Mouse (Mus musculus) kidney, embryonic 15.5 days (tissue): ENCODE measurements around the gene Car4. TPM values are rescaled to one million over a fixed set of nuclear protein-coding genes. Genes with fewer than 3 reads are reported as not detected.
A peak's percentile ranks its signal among the peaks of the same experiment; 100 is the strongest.

ENCODE experiments used
- ATAC-seq: fragments of 200-750 bp; cut with Nextera tagmentation; replicated peaks from 2 replicates; pipeline ENCODE4 v1.8.0; 2017; ENCODE audit warnings: moderate TSS enrichment; ENCODE audit not compliant: low FRiP score
- H3K27ac ChIP-seq: fragments of 300-500 bp; sonication (generic); 2 replicates; pipeline ENCODE4 v1.5.1; 2015; ENCODE audit warnings: mild to moderate bottlenecking, inconsistent platforms
- H3K27me3 ChIP-seq: fragments of 300-500 bp; sonication (generic); 2 replicates; pipeline ENCODE4 v1.6.1; 2015; ENCODE audit warnings: inconsistent platforms
- H3K36me3 ChIP-seq: fragments of 300-500 bp; sonication (generic); 2 replicates; pipeline ENCODE4 v1.6.1; 2015; ENCODE audit warnings: inconsistent platforms
- H3K4me1 ChIP-seq: fragments of 300-500 bp; sonication (generic); 2 replicates; pipeline ENCODE4 v1.6.1; 2015; ENCODE audit warnings: inconsistent platforms
- H3K4me2 ChIP-seq: fragments of 300-500 bp; sonication (generic); 2 replicates; pipeline ENCODE4 v1.6.1; 2015; ENCODE audit warnings: moderate library complexity, mild to moderate bottlenecking, inconsistent platforms
- H3K4me3 ChIP-seq: fragments of 300-500 bp; sonication (generic); replicated peaks from 2 replicates; pipeline ENCODE4 v1.5.1; 2015; ENCODE audit warnings: mild to moderate bottlenecking, inconsistent platforms
- H3K9ac ChIP-seq: fragments of 300-500 bp; sonication (generic); 2 replicates; pipeline ENCODE4 v1.6.1; 2015; ENCODE audit warnings: mild to moderate bottlenecking, inconsistent platforms
- H3K9me3 ChIP-seq: fragments of 300-500 bp; sonication (generic); replicated peaks from 2 replicates; pipeline ENCODE4 v1.6.1; 2016; ENCODE audit warnings: inconsistent platforms
- WGBS: fragments of 180-500 bp; shearing (Covaris S2); methylation state at CpG from one replicate; pipeline ENCODE4 v1.1.7; 2015; ENCODE audit warnings: mixed read lengths; 5-methylcytosine and 5-hydroxymethylcytosine counted together
- polyA plus RNA-seq: library from polyadenylated mRNA; unstranded; fragments of >200 nt; fragmentation: Nextera tagmentation; extraction: Ambion mirVana; gene quantifications from 2 replicates; pipeline ENCODE4 v1.2.1, GENCODE M21; 2015

The Car4 gene
- polyA plus RNA-seq, result 66.2 and 71.2 TPM in 2 replicates

GRCm38 (mm10) chr11:84957591-84958270 is at the start of gene Car4:
TSS of gene Car4 (plus strand) at chr11:84957786.
- H3K9ac ChIP-seq, result 0 out of 2 replicates have a peak within 1 kb of the TSS, but pooled peaks have one; percentile 21
- WGBS, result 1% methylated on average over 49 of the region's 49 CpGs
- no peaks in the 10 kb centered on the region for H3K9me3 ChIP-seq
- peak within 1 kb of the TSS; percentile 59 for H3K4me2 ChIP-seq
- peaks cover 39% of the 10 kb centered on the region for H3K27me3 ChIP-seq
- ATAC-seq, result peak; percentile 41; the same call in 1 of the 2 replicates
- peak within 1 kb of the TSS; percentile 66 for H3K27ac ChIP-seq
- H3K36me3 ChIP-seq, result no peaks in the 10 kb centered on the region
- H3K4me1 ChIP-seq, result peaks cover 44% of the 10 kb centered on the region
- H3K4me3 ChIP-seq, result peak within 1 kb of the TSS; percentile 40

DNA sequence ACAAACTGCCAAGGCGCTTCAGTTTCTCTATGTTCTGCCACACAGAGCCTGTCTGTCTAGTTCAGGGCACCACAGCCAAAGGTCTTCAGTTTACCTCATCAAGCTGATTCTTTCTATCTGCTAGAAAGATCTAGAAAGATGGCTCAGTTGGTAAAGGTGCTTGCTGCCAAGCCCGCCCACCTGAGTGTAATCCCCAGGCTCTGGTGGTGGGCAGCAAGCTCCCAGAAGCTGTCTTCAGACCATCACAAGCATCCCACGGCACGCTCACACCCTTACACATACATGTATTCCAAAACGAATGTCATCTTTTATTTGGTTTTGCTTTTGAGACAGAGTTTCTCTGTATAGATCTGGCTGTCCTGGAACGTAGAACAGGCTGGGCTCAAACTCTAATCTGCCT is 49.1 kb upstream of the Car4 start:
- Histone ChIP-seq H3K4me3 (no peak overlapping the region), H3K9me3 (no peaks in the 10 kb centered on the region), H3K36me3 (peaks cover 98% of the 10 kb centered on the region), H3K9ac (no peak overlapping the region), H3K27me3 (no peaks in the 10 kb centered on the region), H3K27ac (no peak overlapping the region), H3K4me1 (no peaks in the 10 kb centered on the region), H3K4me2 (no peak overlapping the region)
- no peak for ATAC-seq
- 92% methylated on average over 6 of the region's 6 CpGs for WGBS

DNA sequence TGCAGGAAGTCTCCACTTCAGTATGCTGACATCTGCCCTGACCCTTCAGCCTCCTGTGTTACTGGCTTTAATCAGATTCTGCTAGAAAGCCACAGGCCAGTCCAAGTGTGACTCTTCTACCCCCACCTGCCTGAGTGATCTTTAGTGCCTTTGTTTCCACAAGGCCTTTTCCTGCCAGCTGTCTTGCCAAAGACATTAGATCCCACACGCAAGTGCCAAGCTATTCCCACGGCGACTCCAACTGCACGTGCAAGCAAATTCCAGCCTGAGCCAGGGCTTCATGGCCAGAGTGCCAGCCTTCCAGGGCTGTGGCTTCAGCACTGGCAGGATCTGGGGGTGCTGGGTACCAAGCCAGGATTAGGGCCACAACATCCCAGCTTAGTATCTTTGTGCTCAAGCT is 47.2 kb upstream of the Car4 start:
- WGBS, result 74% methylated on average over 4 of the region's 4 CpGs
- Histone ChIP-seq H3K36me3 (peaks cover 86% of the 10 kb centered on the region), H3K4me3 (no peak overlapping the region), H3K4me1 (peaks cover 7% of the 10 kb centered on the region), H3K27me3 (no peaks in the 10 kb centered on the region), H3K9me3 (no peaks in the 10 kb centered on the region), H3K27ac (no peak overlapping the region), H3K4me2 (no peak overlapping the region), H3K9ac (no peak overlapping the region)
- ATAC-seq, result no peak

- Histone ChIP-seq H3K4me2 (no peak overlapping the region), H3K4me1 (peaks cover 12% of the 10 kb centered on the region), H3K9ac (no peak overlapping the region), H3K9me3 (no peaks in the 10 kb centered on the region), H3K27me3 (no peaks in the 10 kb centered on the region), H3K4me3 (peak overlapping the region; percentile 74; the same call in 1 of the 2 replicates), H3K36me3 (peaks cover 43% of the 10 kb centered on the region), H3K27ac (no peak overlapping the region)
- 89% methylated on average over 5 of the region's 5 CpGs for WGBS
- ATAC-seq, result no peak
These were observed 42.9 kb upstream of the Car4 start for GRCm38 (mm10) chr11:84914673-84915072.

- Histone ChIP-seq H3K27me3 (no peaks in the 10 kb centered on the region), H3K9me3 (no peaks in the 10 kb centered on the region), H3K4me3 (peak within 1 kb of the TSS; percentile 74), H3K27ac (no peak within 1 kb of the TSS), H3K4me2 (peak within 1 kb of the TSS; percentile 65), H3K36me3 (peaks cover 29% of the 10 kb centered on the region), H3K4me1 (peaks cover 12% of the 10 kb centered on the region), H3K9ac (peak within 1 kb of the TSS; percentile 76)
- ATAC-seq, result peak; percentile 86
- WGBS, result 4% methylated on average over 34 of the region's 34 CpGs
These were observed 41.4 kb upstream of the Car4 start, which contains the start of gene Znhit3 for GRCm38 (mm10) chr11:84916053-84916702. TSS of gene Znhit3 (minus strand) at chr11:84916366.

- Histone ChIP-seq H3K27me3 (no peaks in the 10 kb centered on the region), H3K36me3 (peaks cover 23% of the 10 kb centered on the region), H3K4me1 (peaks cover 12% of the 10 kb centered on the region), H3K4me2 (peak overlapping the region; percentile 65), H3K27ac (no peak overlapping the region), H3K4me3 (peak overlapping the region; percentile 74), H3K9ac (no peak overlapping the region), H3K9me3 (no peaks in the 10 kb centered on the region)
- no peak for ATAC-seq
- 63% methylated on average over 7 of the region's 7 CpGs for WGBS
These were observed 40.8 kb upstream of the Car4 start for GRCm38 (mm10) chr11:84916703-84917300.

GRCm38 (mm10) chr11:84918425-84918824 is 39.2 kb upstream of the Car4 start:
- Histone ChIP-seq H3K4me1 (peaks cover 12% of the 10 kb centered on the region), H3K9ac (no peak overlapping the region), H3K27me3 (no peaks in the 10 kb centered on the region), H3K36me3 (peaks cover 8% of the 10 kb centered on the region), H3K4me2 (peak overlapping the region; percentile 45), H3K27ac (no peak overlapping the region), H3K9me3 (no peaks in the 10 kb centered on the region), H3K4me3 (peak overlapping the region; percentile 11; the same call in 1 of the 2 replicates)
- 5% methylated on average over 16 of the region's 16 CpGs for WGBS
- ATAC-seq, result 0 out of 2 replicates have a peak, but pooled peaks have one; percentile 47

- H3K4me2 ChIP-seq, result no peak overlapping the region
- 37% methylated on average over 3 of the region's 3 CpGs for WGBS
- H3K9ac ChIP-seq, result no peak overlapping the region
- peaks cover 12% of the 10 kb centered on the region for H3K4me1 ChIP-seq
- no peaks in the 10 kb centered on the region for H3K9me3 ChIP-seq
- no peaks in the 10 kb centered on the region for H3K36me3 ChIP-seq
- ATAC-seq, result no peak
- no peak overlapping the region for H3K4me3 ChIP-seq
- H3K27ac ChIP-seq, result no peak overlapping the region
- no peaks in the 10 kb centered on the region for H3K27me3 ChIP-seq
These were observed 38.3 kb upstream of the Car4 start for GRCm38 (mm10) chr11:84919276-84919675.

DNA sequence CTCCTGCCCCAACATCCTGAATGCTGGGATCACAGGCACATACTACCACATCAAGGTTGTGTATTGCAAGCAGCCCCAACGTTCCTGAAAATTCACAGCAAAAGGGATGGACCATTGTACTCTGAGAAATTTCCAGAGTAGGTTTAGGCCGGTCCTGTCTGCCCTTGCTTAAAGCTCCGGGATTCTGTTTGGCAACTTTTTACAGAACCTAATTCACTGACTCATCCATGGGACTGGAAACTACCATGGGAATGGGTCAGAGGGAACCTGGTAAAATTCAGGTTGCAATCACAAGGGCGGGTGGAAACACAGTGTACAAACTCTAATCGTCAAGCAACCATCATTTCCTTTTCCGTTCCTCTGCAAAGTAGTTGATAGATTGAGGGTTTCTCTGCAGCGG is 37.6 kb upstream of the Car4 start:
- no peak overlapping the region for H3K9ac ChIP-seq
- WGBS, result 65% methylated on average over 7 of the region's 7 CpGs
- no peaks in the 10 kb centered on the region for H3K36me3 ChIP-seq
- H3K4me1 ChIP-seq, result peaks cover 9% of the 10 kb centered on the region
- H3K4me3 ChIP-seq, result no peak overlapping the region
- H3K27ac ChIP-seq, result no peak overlapping the region
- H3K4me2 ChIP-seq, result no peak overlapping the region
- no peak for ATAC-seq
- H3K9me3 ChIP-seq, result no peaks in the 10 kb centered on the region
- no peaks in the 10 kb centered on the region for H3K27me3 ChIP-seq

DNA sequence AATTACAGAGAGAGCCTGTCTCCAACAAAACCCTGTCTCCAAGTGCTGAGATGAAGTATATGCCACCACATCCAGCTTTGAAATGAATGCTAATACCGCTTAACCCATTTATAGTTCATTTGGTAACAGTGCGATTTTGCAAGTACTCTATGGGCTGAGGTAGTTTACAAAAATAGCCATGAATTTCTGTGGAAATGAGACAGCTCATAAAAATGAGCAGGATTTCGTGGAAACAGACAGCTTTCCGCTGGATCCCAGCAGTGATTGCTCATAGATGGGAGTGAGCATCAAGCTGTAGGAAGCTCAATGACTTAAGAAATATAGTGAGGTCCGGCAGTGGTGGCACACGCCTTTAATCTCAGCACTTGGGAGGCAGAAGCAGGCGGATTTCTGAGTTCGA is 36.6 kb upstream of the Car4 start:
- H3K4me2 ChIP-seq, result no peak overlapping the region
- no peak for ATAC-seq
- no peaks in the 10 kb centered on the region for H3K9me3 ChIP-seq
- H3K9ac ChIP-seq, result no peak overlapping the region
- peaks cover 3% of the 10 kb centered on the region for H3K4me1 ChIP-seq
- no peaks in the 10 kb centered on the region for H3K36me3 ChIP-seq
- 85% methylated on average over 8 of the region's 8 CpGs for WGBS
- H3K27ac ChIP-seq, result no peak overlapping the region
- H3K27me3 ChIP-seq, result no peaks in the 10 kb centered on the region
- no peak overlapping the region for H3K4me3 ChIP-seq

DNA sequence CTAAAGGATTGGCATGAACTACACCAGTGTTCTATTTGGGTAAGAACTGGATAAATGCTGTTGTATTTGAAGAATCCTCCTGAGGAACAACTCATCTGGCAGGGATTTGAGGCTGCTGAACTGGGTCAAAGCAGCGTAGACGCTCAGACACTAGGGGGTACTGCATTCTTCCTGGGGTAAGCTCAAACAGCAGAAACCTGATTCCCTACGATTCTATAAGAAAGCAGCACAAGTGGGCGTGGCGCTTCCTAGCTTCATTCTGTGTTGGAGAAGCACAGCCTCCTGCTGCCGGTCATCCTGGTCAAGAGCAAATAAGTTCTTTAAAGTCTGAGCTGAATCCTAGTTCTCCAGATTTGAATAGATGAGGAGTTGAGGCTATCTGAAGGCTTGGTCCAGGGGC is 25.3 kb upstream of the Car4 start:
- no peak overlapping the region for H3K27ac ChIP-seq
- no peak for ATAC-seq
- no peak overlapping the region for H3K4me2 ChIP-seq
- no peak overlapping the region for H3K9ac ChIP-seq
- no peaks in the 10 kb centered on the region for H3K27me3 ChIP-seq
- no peak overlapping the region for H3K4me3 ChIP-seq
- H3K4me1 ChIP-seq, result no peaks in the 10 kb centered on the region
- no peaks in the 10 kb centered on the region for H3K9me3 ChIP-seq
- 18% methylated on average over 6 of the region's 6 CpGs for WGBS
- H3K36me3 ChIP-seq, result no peaks in the 10 kb centered on the region

- 60% methylated on average over 8 of the region's 8 CpGs for WGBS
These were observed 18.0 kb upstream of the Car4 start for GRCm38 (mm10) chr11:84939508-84940053.

More at GRCm38 (mm10) chr11:84939508-84940053, 18.0 kb upstream of the Car4 start:
- Histone ChIP-seq H3K4me2 (no peak overlapping the region), H3K9ac (no peak overlapping the region), H3K27me3 (peaks cover 16% of the 10 kb centered on the region), H3K9me3 (no peaks in the 10 kb centered on the region), H3K36me3 (no peaks in the 10 kb centered on the region), H3K27ac (no peak overlapping the region), H3K4me3 (no peak overlapping the region), H3K4me1 (peaks cover 4% of the 10 kb centered on the region; the same call in 1 of the 2 replicates)
- ATAC-seq, result no peak
